Mouse (Mus musculus): ENCODE data around the gene Poldip3.

The Poldip3 gene

DNA sequence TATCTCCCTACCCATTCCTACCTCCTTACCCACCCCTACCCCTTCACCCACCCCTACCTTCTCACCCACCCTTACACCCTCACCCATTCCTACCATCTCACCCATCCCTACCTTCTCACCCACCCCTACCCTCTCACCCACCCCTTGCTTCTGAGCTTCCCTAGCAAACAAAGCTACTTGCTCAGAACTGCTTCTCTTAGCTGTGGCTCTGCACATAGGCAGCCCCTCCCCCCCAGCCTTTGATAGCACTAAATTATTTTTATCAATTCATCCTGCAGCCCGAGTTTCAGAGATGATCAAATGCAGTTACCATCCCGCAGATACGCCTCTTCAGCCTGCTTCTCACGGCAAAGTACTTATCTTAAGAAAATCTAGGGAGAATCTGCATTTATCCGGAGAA, 65.7 kb downstream of the Poldip3 start:
- no peak for DNase-seq

Measured in embryo, embryonic 11 days (tissue).